Mouse (Mus musculus): ENCODE measurements around the gene Fbxo34. TPM values are rescaled to one million over a fixed set of nuclear protein-coding genes. Genes with fewer than 3 reads are reported as not detected.
"Not testable (repeated sequence)": the region's sequence is repeated elsewhere in the genome, so short reads cannot be mapped to it uniquely, and the experiment has no call there.

Fbxo34 gene
- polyA plus RNA-seq, 1 experiment from 2014 or later, result 23.1 TPM

- no peak overlapping the region for H3K4me3 ChIP-seq (replicated peaks; ENCODE audit: low read length)
- H3K4me2 ChIP-seq (ENCODE audit: low read length), result no peak overlapping the region
- no peaks in the 10 kb centered on the region for H3K27me3 ChIP-seq (replicated peaks; ENCODE audit: control insufficient read depth, insufficient read depth, low read length)
- H3K4me1 ChIP-seq (replicated peaks; ENCODE audit: control insufficient read depth, insufficient read depth, low read length), result no peaks in the 10 kb centered on the region
- H3K27ac ChIP-seq (ENCODE audit: low read length), result no peak overlapping the region
- H3K9me3 ChIP-seq (ENCODE audit: control insufficient read depth, low read length), result no peaks in the 10 kb centered on the region
- H3K36me3 ChIP-seq (ENCODE audit: control insufficient read depth, insufficient read depth), result no peaks in the 10 kb centered on the region
- H3K9ac ChIP-seq (replicated peaks; ENCODE audit: low read depth, low read length), result no peak overlapping the region
- 96% methylated on average over 7 of the region's 7 CpGs for WGBS
- no peak for ATAC-seq
These were observed 72.1 kb downstream of the Fbxo34 start for GRCm38 (mm10) chr14:47522301-47522700.

- no peak overlapping the region for H3K4me2 ChIP-seq (ENCODE audit: low read length)
- H3K4me3 ChIP-seq (replicated peaks; ENCODE audit: low read length), result no peak overlapping the region
- H3K4me1 ChIP-seq (replicated peaks; ENCODE audit: control insufficient read depth, insufficient read depth, low read length), result no peaks in the 10 kb centered on the region
- H3K36me3 ChIP-seq (ENCODE audit: control insufficient read depth, insufficient read depth), result no peaks in the 10 kb centered on the region
- no peaks in the 10 kb centered on the region for H3K9me3 ChIP-seq (ENCODE audit: control insufficient read depth, low read length)
- no peak overlapping the region for H3K9ac ChIP-seq (replicated peaks; ENCODE audit: low read depth, low read length)
- no peaks in the 10 kb centered on the region for H3K27me3 ChIP-seq (replicated peaks; ENCODE audit: control insufficient read depth, insufficient read depth, low read length)
- ATAC-seq, result no peak
- 80% methylated on average over 8 of the region's 8 CpGs for WGBS
- no peak overlapping the region for H3K27ac ChIP-seq (ENCODE audit: low read length)
These were observed 75.2 kb downstream of the Fbxo34 start for GRCm38 (mm10) chr14:47525374-47525773.

- Histone ChIP-seq H3K9me3 (ENCODE audit: control insufficient read depth, low read length) (no peaks in the 10 kb centered on the region), H3K4me2 (ENCODE audit: low read length) (no peak overlapping the region), H3K9ac (replicated peaks; ENCODE audit: low read depth, low read length) (no peak overlapping the region), H3K36me3 (ENCODE audit: control insufficient read depth, insufficient read depth) (no peaks in the 10 kb centered on the region), H3K27ac (ENCODE audit: low read length) (no peak overlapping the region), H3K4me1 (replicated peaks; ENCODE audit: control insufficient read depth, insufficient read depth, low read length) (no peaks in the 10 kb centered on the region), H3K4me3 (replicated peaks; ENCODE audit: low read length) (no peak overlapping the region), H3K27me3 (replicated peaks; ENCODE audit: control insufficient read depth, insufficient read depth, low read length) (no peaks in the 10 kb centered on the region)
- WGBS, result 70% methylated on average over 5 of the region's 5 CpGs
- no peak for ATAC-seq
These were observed 75.6 kb downstream of the Fbxo34 start for GRCm38 (mm10) chr14:47525861-47526260.

GRCm38 (mm10) chr14:47527833-47528232, 77.6 kb downstream of the Fbxo34 start:
- no peaks in the 10 kb centered on the region for H3K9me3 ChIP-seq (ENCODE audit: control insufficient read depth, low read length)
- 0 out of 2 replicates have a peak, but pooled peaks cover 2% of the 10 kb centered on the region for H3K36me3 ChIP-seq (ENCODE audit: control insufficient read depth, insufficient read depth)
- no peak overlapping the region for H3K4me2 ChIP-seq (ENCODE audit: low read length)
- no peaks in the 10 kb centered on the region for H3K27me3 ChIP-seq (replicated peaks; ENCODE audit: control insufficient read depth, insufficient read depth, low read length)
- ATAC-seq, result no peak
- H3K9ac ChIP-seq (replicated peaks; ENCODE audit: low read depth, low read length), result no peak overlapping the region
- no peak overlapping the region for H3K4me3 ChIP-seq (replicated peaks; ENCODE audit: low read length)
- H3K27ac ChIP-seq (ENCODE audit: low read length), result no peak overlapping the region
- H3K4me1 ChIP-seq (replicated peaks; ENCODE audit: control insufficient read depth, insufficient read depth, low read length), result no peaks in the 10 kb centered on the region
- WGBS, result 88% methylated on average over 2 of the region's 2 CpGs

GRCm38 (mm10) chr14:47528293-47528692, 78.1 kb downstream of the Fbxo34 start:
- H3K36me3 ChIP-seq (ENCODE audit: control insufficient read depth, insufficient read depth), result 0 out of 2 replicates have a peak, but pooled peaks cover 2% of the 10 kb centered on the region
- no peak for ATAC-seq
- no peak overlapping the region for H3K4me2 ChIP-seq (ENCODE audit: low read length)
- H3K9me3 ChIP-seq (ENCODE audit: control insufficient read depth, low read length), result no peaks in the 10 kb centered on the region
- H3K4me3 ChIP-seq (replicated peaks; ENCODE audit: low read length), result no peak overlapping the region
- no peak overlapping the region for H3K9ac ChIP-seq (replicated peaks; ENCODE audit: low read depth, low read length)
- H3K27me3 ChIP-seq (replicated peaks; ENCODE audit: control insufficient read depth, insufficient read depth, low read length), result no peaks in the 10 kb centered on the region
- no peak overlapping the region for H3K27ac ChIP-seq (ENCODE audit: low read length)
- WGBS, result 75% methylated on average over 3 of the region's 3 CpGs
- H3K4me1 ChIP-seq (replicated peaks; ENCODE audit: control insufficient read depth, insufficient read depth, low read length), result no peaks in the 10 kb centered on the region

GRCm38 (mm10) chr14:47529019-47529418, 78.8 kb downstream of the Fbxo34 start:
- H3K9ac ChIP-seq (replicated peaks; ENCODE audit: low read depth, low read length), result no peak overlapping the region
- ATAC-seq, result no peak
- H3K9me3 ChIP-seq (ENCODE audit: control insufficient read depth, low read length), result no peaks in the 10 kb centered on the region
- no peak overlapping the region for H3K4me3 ChIP-seq (replicated peaks; ENCODE audit: low read length)
- no peak overlapping the region for H3K27ac ChIP-seq (ENCODE audit: low read length)
- WGBS, result 35% methylated on average over 8 of the region's 8 CpGs
- H3K27me3 ChIP-seq (replicated peaks; ENCODE audit: control insufficient read depth, insufficient read depth, low read length), result no peaks in the 10 kb centered on the region
- 0 out of 2 replicates have a peak, but pooled peaks cover 2% of the 10 kb centered on the region for H3K36me3 ChIP-seq (ENCODE audit: control insufficient read depth, insufficient read depth)
- H3K4me2 ChIP-seq (ENCODE audit: low read length), result no peak overlapping the region
- H3K4me1 ChIP-seq (replicated peaks; ENCODE audit: control insufficient read depth, insufficient read depth, low read length), result no peaks in the 10 kb centered on the region

- H3K4me2 ChIP-seq (ENCODE audit: low read length); H3K27ac ChIP-seq (ENCODE audit: low read length); ATAC-seq; H3K36me3 ChIP-seq (ENCODE audit: control insufficient read depth, insufficient read depth); H3K4me1 ChIP-seq (replicated peaks; ENCODE audit: control insufficient read depth, insufficient read depth, low read length); H3K9me3 ChIP-seq (ENCODE audit: control insufficient read depth, low read length); H3K27me3 ChIP-seq (replicated peaks; ENCODE audit: control insufficient read depth, insufficient read depth, low read length); H3K4me3 ChIP-seq (replicated peaks; ENCODE audit: low read length); H3K9ac ChIP-seq (replicated peaks; ENCODE audit: low read depth, low read length): not testable (repeated sequence)
- 93% methylated on average over 10 of the region's 12 CpGs for whole genome bisulfite sequencing
These were observed 79.4 kb downstream of the Fbxo34 start for GRCm38 (mm10) chr14:47529592-47529991.

GRCm38 (mm10) chr14:47532496-47532895, 82.3 kb downstream of the Fbxo34 start:
- H3K4me1 ChIP-seq (replicated peaks; ENCODE audit: control insufficient read depth, insufficient read depth, low read length), result no peaks in the 10 kb centered on the region
- no peak for ATAC-seq
- 62% methylated on average over 1 of the region's 1 CpGs for WGBS
- H3K36me3 ChIP-seq (ENCODE audit: control insufficient read depth, insufficient read depth), result 0 out of 2 replicates have a peak, but pooled peaks cover 2% of the 10 kb centered on the region
- no peak overlapping the region for H3K4me2 ChIP-seq (ENCODE audit: low read length)
- no peaks in the 10 kb centered on the region for H3K27me3 ChIP-seq (replicated peaks; ENCODE audit: control insufficient read depth, insufficient read depth, low read length)
- H3K27ac ChIP-seq (ENCODE audit: low read length), result no peak overlapping the region
- no peak overlapping the region for H3K4me3 ChIP-seq (replicated peaks; ENCODE audit: low read length)
- no peak overlapping the region for H3K9ac ChIP-seq (replicated peaks; ENCODE audit: low read depth, low read length)
- H3K9me3 ChIP-seq (ENCODE audit: control insufficient read depth, low read length), result no peaks in the 10 kb centered on the region

GRCm38 (mm10) chr14:47533365-47534175, 83.3 kb downstream of the Fbxo34 start:
- H3K27ac ChIP-seq (ENCODE audit: low read length), result no peak overlapping the region
- H3K4me1 ChIP-seq (replicated peaks; ENCODE audit: control insufficient read depth, insufficient read depth, low read length), result no peaks in the 10 kb centered on the region
- peak; percentile 60 for ATAC-seq
- 0 out of 2 replicates have a peak, but pooled peaks cover 2% of the 10 kb centered on the region for H3K36me3 ChIP-seq (ENCODE audit: control insufficient read depth, insufficient read depth)
- 48% methylated on average over 11 of the region's 11 CpGs for WGBS
- no peak overlapping the region for H3K4me2 ChIP-seq (ENCODE audit: low read length)
- no peak overlapping the region for H3K9ac ChIP-seq (replicated peaks; ENCODE audit: low read depth, low read length)
- no peaks in the 10 kb centered on the region for H3K9me3 ChIP-seq (ENCODE audit: control insufficient read depth, low read length)
- no peak overlapping the region for H3K4me3 ChIP-seq (replicated peaks; ENCODE audit: low read length)
- H3K27me3 ChIP-seq (replicated peaks; ENCODE audit: control insufficient read depth, insufficient read depth, low read length), result no peaks in the 10 kb centered on the region

Measured in forebrain, embryonic 16.5 days (tissue).